Mouse (Mus musculus): ENCODE data around the gene Pvalb.

Gene Pvalb

GRCm38 (mm10) chr15:78158335-78158734 lies 47.9 kb downstream of the Pvalb start:
- DNase-seq (ENCODE audit: low spot score) = no peak

GRCm38 (mm10) chr15:78157824-78158223 lies 48.4 kb downstream of the Pvalb start:
- DNase-seq (ENCODE audit: low spot score) = no peak

- no peak for DNase-seq (ENCODE audit: low spot score)
Measured at GRCm38 (mm10) chr15:78157330-78157729, 48.9 kb downstream of the Pvalb start.

- DNase-seq (ENCODE audit: low spot score) = no peak
Measured at GRCm38 (mm10) chr15:78155421-78155820, 50.8 kb downstream of the Pvalb start.

GRCm38 (mm10) chr15:78153045-78153775 lies 53.0 kb downstream of the Pvalb start:
- DNase-seq (ENCODE audit: low spot score) = no peak

GRCm38 (mm10) chr15:78148565-78148964 lies 57.6 kb downstream of the Pvalb start:
- no peak for DNase-seq (ENCODE audit: low spot score)
